Mouse (Mus musculus): ENCODE data around the gene Galnt10. TPM values are rescaled to one million over a fixed set of nuclear protein-coding genes. Genes with fewer than 3 reads are reported as not detected.

Gene Galnt10
- total RNA-seq, 2 experiments from 2014 or later = 39.4 to 102 TPM

DNA sequence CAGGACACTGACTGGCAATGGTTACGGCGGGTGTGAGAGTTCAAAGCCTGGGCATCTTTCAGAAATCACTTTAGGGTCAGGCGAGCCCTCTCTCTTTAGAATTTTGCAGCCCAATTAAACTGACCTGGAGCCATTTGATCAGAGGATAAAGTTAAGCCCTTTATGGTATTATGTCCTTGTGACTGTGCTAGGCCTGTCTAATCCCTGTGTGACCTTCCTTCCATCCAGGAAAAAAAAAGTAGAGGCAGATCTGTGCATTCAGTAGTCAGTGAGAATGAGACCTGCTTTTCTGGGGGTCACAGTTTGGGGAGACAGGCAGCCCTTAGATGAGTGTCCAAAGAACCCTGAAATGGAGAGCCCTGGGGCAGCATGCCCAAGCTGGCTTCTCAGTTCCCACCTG is 71.5 kb downstream of the Galnt10 start:
- no peak for ATAC-seq (replicated peaks; ENCODE audit: low FRiP score, poor library complexity, severe bottlenecking)

DNA sequence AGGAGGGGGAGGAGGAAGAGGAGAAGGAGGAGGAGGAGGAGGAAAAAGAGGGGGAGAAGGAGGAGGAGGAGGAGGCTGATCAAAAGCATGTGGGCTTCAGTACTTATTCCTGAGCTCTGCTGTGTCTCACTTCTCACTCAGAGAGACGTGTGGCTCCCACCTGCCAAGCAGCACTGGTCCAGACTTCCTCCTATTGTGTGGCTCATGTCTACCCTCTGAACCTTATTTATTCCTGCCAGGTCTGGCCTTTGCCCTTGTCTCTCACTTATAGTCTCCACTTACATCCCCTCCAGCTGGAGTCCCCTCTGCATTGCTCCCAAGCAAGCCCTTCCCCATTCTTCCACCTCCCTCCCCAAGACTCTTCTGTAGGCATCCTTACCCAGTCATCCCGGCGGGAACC is 72.2 kb downstream of the Galnt10 start:
- ATAC-seq (replicated peaks; ENCODE audit: low FRiP score, poor library complexity, severe bottlenecking) = no peak

DNA sequence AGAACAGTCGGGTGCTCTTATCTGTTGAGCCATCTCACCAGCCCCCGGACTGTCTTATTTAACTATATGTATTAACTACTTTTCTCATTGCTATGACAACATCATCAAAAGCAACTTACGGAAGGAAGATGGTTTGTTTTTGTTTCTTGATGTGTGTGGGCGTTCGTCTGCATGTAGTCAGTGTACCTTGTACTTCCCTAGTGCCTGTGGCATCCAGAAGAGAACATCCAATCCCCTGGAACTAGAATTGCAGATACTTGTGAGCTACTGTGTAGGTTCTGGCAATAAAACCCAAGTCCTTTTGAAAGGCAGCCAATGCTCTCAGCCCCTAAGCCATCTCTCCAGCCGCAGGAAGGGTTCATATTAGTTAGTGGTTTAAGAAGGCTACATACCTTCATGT is 72.8 kb downstream of the Galnt10 start:
- no peak for ATAC-seq (replicated peaks; ENCODE audit: low FRiP score, poor library complexity, severe bottlenecking)

DNA sequence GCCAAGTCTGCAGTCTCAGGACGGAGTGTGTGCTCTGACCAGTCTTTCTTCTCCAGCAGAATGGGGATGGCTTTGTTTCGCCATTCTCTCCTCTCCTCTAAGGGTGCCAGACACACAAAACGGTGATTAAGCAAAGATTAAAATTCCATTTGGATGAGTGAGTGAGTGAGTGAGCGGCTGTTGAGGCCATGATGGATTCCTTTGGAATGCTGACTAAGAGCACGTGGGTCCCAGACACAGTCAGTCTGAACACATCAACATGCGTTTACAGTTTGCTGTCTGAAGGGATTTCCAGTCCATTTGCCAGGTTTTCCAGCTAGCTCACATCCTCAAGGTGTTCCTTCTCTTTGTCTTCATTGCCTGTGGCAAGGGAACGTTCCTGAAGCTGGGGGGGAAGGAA is 74.4 kb downstream of the Galnt10 start:
- no peak for ATAC-seq (replicated peaks; ENCODE audit: low FRiP score, poor library complexity, severe bottlenecking)

DNA sequence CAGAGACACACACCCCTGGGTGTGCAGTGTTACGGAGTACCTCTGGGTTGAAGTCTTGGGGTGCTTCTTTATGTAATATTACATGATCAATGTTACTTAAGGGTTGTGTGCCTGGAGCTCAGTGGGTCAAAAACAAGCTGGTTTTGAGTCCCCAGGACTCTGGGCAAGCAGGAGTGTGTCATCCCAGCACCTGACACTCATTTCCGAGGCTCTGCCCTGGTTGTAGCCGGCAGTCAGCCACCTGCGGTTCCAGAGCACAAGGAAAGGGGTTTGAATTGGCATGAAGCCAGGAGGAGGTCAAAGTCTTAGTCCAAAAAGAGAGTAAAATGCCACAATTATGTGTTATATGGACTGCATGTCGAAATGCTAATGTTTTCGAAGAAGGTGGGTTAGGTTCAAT is 74.8 kb downstream of the Galnt10 start:
- ATAC-seq (replicated peaks; ENCODE audit: low FRiP score, poor library complexity, severe bottlenecking) = no peak

DNA sequence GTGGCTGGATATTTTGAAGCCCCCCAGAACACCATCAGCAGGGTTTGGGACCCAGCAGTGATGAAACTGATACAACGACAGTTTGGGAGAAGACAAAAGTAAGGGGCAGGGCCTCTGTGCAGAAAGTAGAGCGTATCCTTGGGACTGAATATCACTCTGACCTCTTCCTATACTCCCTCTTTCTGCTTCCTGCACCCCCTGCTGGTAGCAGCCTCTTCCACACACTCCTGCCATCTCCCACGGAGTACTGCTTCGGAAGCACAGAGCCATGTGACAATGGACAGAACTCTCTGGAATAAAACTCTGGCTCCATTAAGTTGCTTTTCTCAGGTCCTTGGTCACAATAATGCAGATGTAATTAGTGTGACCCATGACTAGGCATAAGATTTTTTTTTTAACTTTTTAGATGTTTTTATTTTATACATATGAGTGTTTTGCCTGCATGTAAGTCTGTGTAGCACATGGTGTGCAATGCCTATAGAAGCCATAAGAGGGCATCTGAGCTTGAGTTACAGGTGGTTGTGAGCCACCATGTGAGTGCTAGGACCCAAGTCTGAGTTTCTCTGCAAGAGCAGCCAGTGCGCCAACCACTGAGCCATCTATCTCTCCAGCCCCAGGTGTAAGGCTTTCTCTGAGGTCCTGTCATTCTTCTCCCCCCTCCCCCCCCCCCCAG is 79.7 kb downstream of the Galnt10 start:
- ATAC-seq (replicated peaks; ENCODE audit: low FRiP score, poor library complexity, severe bottlenecking) = no peak

DNA sequence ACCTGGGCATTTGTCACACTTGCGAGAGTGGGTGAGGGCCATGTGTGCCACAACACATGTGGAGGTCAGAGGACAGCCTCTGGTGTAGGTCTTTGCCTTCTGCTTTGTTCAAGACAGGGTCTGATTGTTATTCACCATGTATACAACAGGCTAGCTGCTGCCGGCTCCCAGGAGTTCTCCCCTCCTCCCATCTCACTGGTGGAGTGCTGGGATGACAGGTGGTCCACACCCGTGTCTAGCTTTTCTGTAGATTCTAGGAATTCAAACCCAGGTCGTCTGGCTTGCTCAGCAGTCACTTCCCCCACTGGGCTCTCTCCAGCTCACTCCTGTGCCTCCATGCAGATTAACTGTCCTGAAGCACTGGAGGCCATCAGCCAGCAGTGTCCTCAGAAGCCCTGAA is 80.7 kb downstream of the Galnt10 start:
- ATAC-seq (replicated peaks; ENCODE audit: low FRiP score, poor library complexity, severe bottlenecking) = no peak

DNA sequence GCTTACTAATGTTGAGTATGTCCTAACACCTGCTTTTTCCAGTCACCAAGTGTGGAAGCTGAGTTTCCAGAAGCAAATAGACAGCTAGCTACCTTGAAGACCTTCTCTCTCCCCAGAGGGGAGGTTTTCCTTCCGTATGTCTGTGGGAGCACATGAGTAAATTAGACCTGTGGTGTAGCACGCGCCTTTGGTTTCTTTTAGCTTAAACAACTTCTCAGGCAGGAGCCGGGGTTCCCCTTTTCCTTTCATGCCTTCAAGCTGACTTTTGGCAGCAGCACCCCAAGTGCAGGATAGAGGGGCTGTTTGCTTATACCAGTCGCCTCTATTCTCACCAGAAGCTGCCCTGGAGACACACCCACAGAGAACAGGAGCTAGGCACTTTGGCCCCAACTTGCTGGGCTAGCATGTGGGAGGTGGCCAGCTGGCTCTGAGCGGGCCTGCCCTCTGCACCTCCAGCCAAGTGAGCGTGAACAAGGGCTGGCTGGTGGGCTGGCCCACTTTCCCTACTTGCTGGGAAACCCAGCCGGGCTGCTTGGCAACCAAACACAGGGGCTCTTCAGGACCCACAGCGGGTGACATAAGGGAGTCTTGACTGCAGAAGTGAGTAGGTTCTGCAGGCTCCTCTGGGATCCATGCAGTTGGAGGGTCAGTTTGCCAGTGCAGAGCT is 82.2 kb downstream of the Galnt10 start:
- no peak for ATAC-seq (replicated peaks; ENCODE audit: low FRiP score, poor library complexity, severe bottlenecking)

DNA sequence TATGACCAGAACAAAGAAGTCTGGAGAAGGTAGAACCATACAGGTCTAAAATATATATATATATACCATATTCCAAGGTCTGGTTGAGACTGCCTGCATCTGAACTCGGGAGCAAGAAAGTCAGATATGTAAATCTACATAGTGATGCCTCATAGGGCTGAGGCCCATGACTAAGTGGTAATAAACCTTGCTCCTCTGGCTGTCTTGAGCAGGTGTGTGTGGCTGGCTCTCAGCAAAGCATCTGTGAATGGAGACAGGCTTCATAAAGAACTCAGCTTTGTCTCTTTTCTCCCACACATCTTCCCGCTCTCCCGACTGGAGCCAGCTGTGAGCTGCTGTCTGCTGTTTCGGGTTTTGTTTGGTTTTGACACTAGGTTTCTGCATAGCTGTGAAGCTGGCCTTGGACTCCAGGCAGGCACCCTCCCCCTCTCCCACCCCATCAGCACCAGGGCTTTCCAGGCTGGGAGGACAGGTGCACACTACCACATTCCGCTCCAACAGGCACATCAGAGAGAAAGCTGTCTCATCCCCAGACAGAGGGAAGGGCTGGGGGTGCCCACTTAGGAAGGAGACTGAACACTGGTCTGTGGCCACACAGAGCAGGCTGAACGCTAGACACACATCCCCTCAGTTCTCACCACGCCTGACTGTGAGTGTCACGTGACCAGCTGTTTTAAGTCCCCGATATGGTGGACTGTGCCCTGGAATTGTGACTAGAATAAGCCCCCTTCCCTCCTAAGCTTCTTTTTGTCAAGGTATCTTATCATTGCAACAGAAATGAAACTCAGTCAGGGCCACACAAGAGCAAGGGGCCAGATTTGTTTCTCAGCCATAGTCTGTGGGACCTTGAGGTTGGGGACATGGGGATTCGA is 87.4 kb downstream of the Galnt10 start:
- 0 out of 2 replicates have a peak, but pooled peaks have one; percentile 29 for ATAC-seq (replicated peaks; ENCODE audit: low FRiP score, poor library complexity, severe bottlenecking)

DNA sequence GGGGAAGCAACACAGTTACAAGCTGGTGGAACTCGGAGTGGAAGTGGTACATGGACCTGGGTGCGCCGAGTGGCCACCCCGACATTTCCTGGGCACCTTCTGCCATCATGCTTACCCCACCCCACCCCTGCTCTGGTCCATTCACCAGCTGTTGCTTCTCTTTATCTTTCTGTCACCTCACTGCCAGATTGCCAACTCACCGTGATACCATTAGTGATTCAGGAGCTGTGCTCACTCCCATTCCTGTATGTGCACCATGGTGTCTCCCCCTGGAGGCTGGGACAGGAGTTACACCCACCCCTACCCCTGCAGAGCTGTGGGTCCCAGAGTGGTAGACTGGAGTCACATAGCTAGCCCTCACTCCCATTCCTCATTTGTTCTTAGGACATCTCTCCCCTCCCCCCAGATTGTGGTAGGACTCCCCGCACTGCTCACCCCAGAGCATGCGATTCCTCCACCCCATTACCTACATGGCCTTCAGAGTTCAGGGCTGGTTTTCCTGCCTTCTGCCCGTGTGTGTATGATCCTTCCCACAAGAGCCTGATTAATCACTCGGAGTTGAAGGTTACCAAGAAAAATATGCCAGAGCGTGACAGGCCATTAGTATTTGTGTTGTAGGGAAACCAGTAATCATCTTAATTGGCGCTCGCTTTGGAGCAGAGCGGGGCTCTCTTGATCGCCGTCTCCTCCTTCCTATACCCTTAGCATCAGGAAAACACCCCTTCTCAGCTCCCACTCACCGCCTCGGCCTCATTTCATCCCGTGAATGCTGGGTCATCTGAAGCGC is 102.2 kb downstream of the Galnt10 start:
- ATAC-seq (replicated peaks; ENCODE audit: low FRiP score, poor library complexity, severe bottlenecking) = peak; percentile 76

DNA sequence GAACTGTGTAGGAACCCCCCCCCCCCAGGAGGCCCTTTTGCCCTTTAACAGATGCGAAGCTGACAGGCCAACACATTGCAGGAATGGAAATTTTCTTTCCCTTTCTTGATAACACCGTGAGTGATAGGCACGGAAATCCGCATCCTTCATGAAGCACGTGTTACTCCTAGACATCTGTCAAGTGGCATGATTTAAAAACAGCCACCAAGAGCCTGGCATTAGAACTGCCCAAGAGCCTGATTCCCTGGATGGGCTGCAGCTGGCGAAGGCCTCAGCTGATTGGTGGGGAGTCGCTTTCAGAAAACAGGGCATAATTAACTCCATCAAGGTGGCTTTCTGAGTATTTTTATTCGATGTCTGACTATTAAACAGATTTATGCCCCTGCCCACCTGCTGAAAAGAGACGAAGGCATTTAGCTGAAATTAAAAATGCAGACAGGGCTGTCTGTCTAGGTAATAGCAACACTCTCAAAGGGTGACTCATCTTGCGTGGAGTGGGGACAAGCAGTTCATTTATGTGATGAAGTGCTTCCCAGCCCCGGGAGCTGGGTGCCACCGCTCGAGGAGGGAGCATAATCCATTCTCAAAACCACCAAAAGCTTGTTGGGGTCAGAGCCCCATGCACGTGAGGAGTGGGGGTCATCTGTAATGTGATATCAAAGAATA is 108.4 kb downstream of the Galnt10 start:
- no peak for ATAC-seq (replicated peaks; ENCODE audit: low FRiP score, poor library complexity, severe bottlenecking)

DNA sequence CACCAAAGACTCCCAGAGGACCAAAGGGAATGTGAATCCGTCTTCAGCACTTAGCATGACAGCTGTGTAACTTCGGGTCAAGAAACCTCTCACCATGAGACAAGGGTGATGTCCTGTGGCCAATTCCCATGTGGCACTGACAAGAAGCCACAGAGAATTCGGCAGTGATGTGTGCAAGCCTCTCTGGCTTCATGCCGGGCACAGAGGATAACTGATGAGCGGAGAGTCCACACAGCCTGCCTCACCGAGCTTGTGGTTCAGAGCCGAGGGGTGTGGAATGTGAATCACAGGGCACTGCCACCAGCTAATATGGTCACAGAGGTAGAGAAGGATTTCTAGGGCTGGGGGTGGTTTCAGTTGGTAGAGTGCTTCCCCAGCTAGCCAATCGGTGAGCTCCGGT is 113.4 kb downstream of the Galnt10 start:
- no peak for ATAC-seq (replicated peaks; ENCODE audit: low FRiP score, poor library complexity, severe bottlenecking)

DNA sequence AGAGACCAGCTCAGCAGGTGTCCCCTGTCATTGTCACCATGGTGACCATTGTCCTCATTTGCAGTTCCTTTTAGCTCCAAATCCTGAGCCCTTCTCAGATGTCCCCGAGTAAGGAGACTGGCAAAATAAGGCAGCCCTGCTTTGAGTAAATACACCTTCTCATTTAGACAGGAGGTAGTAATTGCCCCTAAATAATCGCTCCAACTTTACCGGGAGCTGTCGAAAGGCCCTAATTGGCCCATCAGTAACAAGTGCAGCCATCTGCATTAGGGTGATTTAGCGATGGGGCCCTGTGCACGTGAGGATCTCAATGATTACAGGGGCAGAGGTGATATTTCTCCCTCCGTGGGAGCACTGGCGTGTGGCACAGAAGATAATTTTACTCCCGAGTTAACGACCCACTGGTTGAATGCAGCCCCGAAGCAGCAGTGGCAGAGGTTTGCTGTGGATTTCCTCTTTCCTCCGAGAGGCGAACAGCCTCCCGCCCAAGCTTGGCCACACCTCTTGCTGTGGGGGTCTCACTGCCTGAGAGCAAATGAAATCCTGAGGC is 115.3 kb downstream of the Galnt10 start:
- ATAC-seq (replicated peaks; ENCODE audit: low FRiP score, poor library complexity, severe bottlenecking) = no peak

DNA sequence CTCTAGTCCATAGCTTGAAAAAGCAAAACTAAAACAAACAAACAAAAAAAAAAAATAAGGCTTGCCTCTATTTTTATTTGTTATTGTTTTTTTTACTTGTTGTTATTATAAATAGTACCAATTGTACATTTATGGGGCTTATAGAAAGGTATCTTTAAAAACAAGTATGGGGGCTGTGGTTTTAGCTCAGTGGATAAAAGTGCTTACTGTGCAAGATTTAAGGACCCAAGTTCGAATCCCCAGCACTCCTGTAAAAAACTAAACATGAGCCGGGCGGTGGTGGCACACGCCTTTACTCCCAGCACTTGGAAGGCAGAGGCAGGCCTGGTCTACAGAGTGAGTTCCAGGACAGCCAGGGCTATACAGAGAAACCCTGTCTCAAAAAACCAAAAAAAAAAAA is 116.1 kb downstream of the Galnt10 start:
- ATAC-seq (replicated peaks; ENCODE audit: low FRiP score, poor library complexity, severe bottlenecking) = no peak

DNA sequence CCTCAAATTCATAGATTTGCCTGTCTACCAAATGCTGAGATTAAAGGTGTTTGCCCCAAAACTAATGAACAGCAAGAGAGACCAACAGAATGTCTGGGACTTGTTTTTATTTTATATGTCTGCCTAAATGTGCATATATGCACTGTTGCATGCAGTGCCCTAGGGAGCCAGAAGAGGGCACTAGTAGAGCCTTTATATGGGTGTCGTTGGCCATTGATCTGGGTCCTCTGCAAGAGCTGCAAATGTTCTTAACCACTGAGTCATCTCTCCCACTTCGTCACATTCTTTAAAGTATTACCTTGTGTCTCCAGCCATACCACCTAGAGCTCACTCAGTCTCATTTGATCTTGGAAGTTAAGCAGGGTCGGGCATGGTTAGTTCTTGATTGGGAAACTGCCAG is 118.9 kb downstream of the Galnt10 start:
- no peak for ATAC-seq (replicated peaks; ENCODE audit: low FRiP score, poor library complexity, severe bottlenecking)

DNA sequence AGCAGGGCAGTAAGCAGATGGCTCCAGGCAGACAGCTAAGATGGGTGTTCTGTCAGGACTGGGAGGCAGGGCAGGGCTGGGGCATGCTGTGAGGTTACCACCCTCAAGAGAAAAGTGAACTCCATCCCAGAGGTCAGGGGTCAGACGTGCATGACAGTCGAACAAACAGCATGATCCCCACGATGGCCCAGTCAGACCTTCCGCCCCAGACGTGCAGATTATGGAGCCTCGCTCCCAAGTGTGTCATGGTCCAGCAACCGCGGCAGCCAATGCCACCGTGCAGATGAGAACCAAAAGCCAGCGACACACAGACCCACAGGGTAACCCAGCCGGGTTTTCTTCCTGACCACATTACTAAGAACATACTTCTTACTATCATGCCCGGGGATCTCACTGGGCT is 121.4 kb downstream of the Galnt10 start:
- ATAC-seq (replicated peaks; ENCODE audit: low FRiP score, poor library complexity, severe bottlenecking) = no peak

DNA sequence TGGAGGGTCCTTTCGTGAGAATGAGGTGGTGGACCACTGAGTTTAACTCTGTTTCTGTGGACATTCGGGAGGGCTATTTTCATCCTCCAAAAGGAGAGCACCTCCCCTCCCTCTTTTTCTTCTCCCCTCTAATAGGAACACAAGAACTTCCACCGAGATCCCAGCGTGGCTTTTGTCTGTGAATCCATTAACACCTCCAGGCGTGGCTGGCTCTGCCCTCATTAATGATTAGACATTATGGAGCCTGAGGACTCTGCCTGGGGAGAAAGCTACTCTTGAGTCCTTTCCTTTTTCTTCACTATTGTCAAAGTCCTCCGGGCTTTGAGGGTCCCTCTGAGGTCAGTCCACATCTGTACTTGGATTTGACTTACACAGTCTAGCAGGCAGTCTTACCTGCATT is 121.9 kb downstream of the Galnt10 start:
- no peak for ATAC-seq (replicated peaks; ENCODE audit: low FRiP score, poor library complexity, severe bottlenecking)

DNA sequence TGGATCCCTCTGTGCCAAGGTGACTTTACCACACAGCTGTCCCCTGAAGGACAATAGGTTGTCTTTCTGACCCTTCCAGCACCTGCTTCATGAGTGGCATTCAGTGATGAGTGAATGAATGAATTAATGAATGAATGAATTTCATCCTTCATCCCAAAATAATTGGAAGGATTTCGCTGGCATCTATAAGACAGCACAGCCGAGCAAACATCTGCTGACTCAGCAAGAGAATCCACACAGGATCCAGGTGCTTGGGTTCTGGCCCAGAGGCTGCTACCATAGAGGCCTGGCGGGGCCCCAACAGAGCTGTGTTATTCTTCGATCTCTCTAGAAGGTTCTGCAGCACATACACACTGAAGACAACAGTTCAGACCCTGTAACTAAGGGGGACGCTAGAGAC is 125.5 kb downstream of the Galnt10 start:
- ATAC-seq (replicated peaks; ENCODE audit: low FRiP score, poor library complexity, severe bottlenecking) = no peak

DNA sequence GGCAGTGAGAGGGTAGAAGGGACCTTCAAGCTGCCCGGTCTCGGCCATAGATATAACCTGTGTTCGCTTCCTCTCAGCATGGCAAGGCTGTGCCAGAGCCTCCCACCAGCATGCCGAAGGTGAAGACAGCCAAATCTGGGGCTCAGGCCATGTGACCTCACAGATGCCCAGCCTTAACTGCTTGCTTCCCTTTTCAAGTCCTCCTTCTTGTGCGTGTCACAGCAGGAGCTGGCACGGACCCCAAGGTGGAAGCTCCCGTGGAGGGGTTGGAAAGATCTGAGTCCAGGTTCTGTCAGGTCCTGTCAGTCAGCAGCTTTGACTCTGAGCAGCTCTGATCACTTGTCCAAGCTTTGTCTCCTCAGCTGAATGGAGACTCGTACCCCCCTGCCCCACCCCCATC is 126.4 kb downstream of the Galnt10 start:
- no peak for ATAC-seq (replicated peaks; ENCODE audit: low FRiP score, poor library complexity, severe bottlenecking)
